Mouse (Mus musculus): ENCODE measurements around the gene Cav3. TPM values are rescaled to one million over a fixed set of nuclear protein-coding genes. Genes with fewer than 3 reads are reported as not detected.

The Cav3 gene
- polyA plus RNA-seq, 1 experiment from 2014 or later: 0.86 TPM

Other genes with a start within 250 kb of the Cav3 start
- gene Lmcd1, start 185.7 kb upstream of the Cav3 start, polyA plus RNA-seq (2014; fragmentation: Nextera tagmentation; extraction: Ambion mirVana): 6.9 and 10.6 TPM in 2 replicates
- gene Ssu2, start 71.5 kb upstream of the Cav3 start, polyA plus RNA-seq (2014; fragmentation: Nextera tagmentation; extraction: Ambion mirVana): 0.90 and 0.99 TPM in 2 replicates
- gene Oxtr, start 30.4 kb downstream of the Cav3 start, polyA plus RNA-seq (2014; fragmentation: Nextera tagmentation; extraction: Ambion mirVana): 0.52 and 0.55 TPM in 2 replicates
- gene Rad18, start 237.2 kb downstream of the Cav3 start, polyA plus RNA-seq (2014; fragmentation: Nextera tagmentation; extraction: Ambion mirVana): 33.2 and 38.1 TPM in 2 replicates

All from neural tube, embryonic 11.5 days (tissue).